Mouse (Mus musculus): ENCODE measurements at regions not wholly inside any gene's neighbourhood (a gene's known extent, or its start where the extent isn't known, plus 50 kb on each side); places are given as distances from the start of the nearest gene placed in this dataset.
"Not testable (repeated sequence)": the region's sequence is repeated elsewhere in the genome, so short reads cannot be mapped to it uniquely, and the experiment has no call there.

DNA sequence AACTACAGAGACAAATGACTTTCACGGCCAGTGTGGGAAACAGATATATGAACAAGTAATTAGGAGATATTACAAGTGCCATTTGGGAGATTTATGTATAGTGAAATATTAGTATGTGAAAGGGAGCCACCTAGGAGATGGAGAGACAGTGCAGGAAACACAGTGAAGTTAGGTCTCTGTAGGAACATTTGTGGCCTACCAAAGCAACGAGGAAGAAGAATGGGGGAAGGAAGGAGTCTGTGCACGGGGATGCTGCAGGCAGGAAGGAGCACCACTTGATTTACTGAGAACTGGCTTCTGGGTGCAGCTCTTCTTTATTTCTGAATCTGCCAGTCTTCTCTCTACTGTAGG is 147.0 kb upstream of the Nrip1 start:
- DNase-seq: no peak

DNA sequence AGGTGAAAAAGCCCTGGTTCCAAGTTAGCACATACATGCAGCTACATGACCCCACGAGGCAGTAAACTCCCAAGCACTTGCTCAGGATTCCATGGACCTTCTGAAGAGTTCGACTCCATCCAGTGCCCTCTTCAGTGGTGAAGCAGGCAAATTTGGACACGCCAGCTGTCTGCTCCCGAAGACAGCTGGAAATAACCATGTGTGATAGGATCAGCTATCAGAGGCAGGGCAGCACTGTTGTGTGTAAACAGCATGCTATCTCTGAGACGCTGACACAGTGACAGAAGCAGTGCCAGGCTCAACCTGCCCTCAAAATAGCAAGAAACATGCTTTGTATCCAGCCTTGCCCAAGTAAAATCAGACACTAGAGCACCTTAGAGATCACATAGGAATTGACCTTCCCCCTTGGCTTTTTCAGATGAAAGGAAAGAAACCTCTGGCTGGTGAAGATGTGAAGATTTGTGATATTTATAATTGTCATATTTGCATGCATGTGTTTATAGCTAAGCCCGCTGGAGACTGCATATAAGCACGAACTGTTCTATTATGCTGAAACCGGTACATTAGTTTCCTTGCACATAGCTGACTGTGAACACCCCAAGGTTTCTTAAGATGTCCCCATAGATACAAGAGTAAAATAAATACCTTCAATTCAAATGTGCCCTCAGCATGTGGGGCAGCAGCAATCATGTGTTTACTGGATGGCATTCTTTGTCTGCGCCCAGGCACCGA is 146.4 kb upstream of the Nrip1 start:
- no peak for DNase-seq

DNA sequence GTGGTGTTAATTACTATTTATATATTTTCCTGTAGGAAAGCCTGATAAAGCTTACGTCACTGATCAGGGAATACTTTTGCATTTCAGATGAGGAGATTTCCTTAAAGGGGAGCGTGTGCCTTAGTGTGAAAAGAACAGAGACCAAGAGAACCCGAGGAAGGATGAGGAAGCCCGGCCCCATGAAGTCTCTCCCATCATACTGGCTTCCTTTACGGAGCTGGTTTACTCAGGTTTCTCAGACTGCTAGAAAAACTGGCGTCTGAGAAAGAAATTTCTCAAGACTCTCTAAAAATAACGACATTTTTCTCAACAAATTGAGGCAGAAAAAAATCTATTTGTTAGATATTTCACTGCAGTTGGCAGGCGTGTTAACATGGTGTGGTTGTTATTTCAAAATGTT is 137.2 kb upstream of the Nrip1 start:
- no peak for DNase-seq

DNA sequence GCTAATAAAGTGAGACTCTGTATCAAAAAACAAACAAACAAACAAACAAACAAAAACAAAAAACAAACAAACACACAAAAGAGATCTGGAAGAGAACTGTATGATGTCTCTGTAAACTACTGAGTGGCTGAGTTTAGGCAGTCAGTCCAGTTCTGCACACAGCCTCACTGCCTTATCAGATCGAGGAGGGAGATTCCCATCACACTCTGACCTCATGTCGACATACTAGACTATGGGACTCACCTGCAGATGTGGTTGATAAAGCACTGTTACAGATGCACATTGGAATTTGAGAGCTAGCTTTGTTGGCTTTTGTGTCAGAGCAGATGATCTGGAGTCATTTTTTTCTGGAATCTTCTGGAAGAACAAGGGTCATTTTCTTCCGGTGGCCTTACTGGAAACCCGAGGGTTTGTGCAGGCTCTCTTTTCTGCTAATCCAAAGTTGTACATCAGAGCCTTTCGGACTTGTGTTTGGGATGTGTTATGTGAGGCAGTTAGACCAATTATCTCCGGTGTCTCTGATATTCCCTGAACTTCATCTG is 135.6 kb upstream of the Nrip1 start:
- DNase-seq: no peak

GRCm38 (mm10) chr16:76507191-76507746 is 133.6 kb upstream of the Nrip1 start:
- no peak for DNase-seq

GRCm38 (mm10) chr16:76506240-76506639 is 132.6 kb upstream of the Nrip1 start:
- DNase-seq: no peak

GRCm38 (mm10) chr16:76499686-76500400 is 126.2 kb upstream of the Nrip1 start:
- DNase-seq: no peak

- no peak for DNase-seq
Observed at GRCm38 (mm10) chr16:76498233-76498632, 124.6 kb upstream of the Nrip1 start.

GRCm38 (mm10) chr16:76497041-76497808 is 123.6 kb upstream of the Nrip1 start:
- DNase-seq: no peak

DNA sequence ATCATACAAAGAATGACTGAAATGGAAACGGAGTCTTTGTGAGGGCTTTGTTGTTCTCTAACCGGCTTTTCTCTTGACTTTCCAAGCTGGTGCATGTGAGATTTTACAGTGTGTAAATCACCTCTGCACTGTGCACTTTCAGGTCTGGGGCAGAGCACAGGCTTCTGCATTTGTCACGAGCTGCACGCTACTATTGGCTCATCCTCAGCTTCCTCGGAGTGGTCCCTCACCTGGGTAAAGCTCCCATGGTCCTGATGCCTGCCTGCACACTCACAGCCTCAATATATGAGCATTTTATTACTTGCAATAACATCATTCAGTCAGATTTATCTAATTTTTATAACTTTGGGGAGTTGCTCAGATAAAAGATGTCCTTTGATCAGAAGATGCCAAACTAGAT is 109.8 kb upstream of the Nrip1 start:
- no peak for DNase-seq

- DNase-seq: no peak
Observed at GRCm38 (mm10) chr16:76481966-76482365, 108.3 kb upstream of the Nrip1 start.

GRCm38 (mm10) chr16:76477474-76477873 is 103.8 kb upstream of the Nrip1 start:
- no peak for DNase-seq

DNA sequence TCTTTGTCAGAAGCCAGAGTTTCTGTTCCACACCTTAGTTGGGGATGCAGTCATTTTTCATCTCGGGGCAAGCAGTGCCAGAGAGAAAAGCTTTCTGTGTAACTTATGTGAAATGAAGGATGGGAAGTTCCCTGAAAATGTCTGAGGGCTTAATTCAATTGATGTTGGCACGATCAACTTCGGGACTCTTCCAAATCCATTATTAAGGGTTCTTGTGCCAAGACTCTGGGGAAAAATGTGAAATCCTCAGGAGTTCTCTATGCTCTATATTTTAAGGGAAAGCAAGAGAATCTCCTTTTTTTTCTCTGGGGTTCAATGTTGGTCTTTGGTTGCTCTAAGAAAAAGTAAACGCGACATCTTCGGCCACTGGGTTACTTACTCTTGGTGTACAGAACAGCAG is 100.9 kb upstream of the Nrip1 start:
- no peak for DNase-seq

DNA sequence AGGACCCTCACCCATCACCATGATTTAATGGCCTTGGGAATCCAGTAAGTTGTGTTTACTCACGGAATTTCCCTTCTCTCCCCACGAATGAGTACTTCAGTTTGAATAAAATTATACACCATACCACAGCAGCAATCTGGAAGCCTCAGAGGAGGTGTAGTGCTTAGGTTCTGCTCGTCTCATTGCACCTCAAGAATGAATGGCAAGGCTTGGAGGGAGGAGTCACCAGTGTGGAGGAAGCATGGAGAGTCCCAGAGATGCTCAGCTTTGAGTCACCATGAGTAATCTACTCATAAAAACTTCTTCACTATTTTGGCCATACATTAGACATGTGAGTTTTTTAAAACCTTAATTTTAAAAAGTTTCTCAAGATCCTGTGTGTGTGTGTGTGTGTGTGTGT is 98.8 kb upstream of the Nrip1 start:
- no peak for DNase-seq

DNA sequence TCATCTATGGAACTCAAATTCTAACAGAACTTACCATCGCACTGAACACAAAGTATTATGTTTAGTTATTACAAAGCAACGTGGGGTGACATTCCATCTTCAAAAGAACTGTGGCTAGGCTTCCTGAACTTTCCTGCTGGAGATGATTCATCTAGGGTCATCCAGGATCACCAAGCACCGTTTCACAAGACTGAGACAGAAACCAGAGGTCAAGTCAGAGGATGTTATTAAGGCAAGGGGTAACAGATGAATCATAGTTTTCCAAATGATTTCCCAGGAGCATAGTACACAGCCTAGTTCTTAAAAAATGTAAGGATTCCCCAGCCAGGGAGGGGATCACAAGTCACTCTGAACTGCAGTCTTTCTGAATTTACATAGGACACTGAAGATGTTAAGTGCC is 97.5 kb upstream of the Nrip1 start:
- DNase-seq: no peak

DNA sequence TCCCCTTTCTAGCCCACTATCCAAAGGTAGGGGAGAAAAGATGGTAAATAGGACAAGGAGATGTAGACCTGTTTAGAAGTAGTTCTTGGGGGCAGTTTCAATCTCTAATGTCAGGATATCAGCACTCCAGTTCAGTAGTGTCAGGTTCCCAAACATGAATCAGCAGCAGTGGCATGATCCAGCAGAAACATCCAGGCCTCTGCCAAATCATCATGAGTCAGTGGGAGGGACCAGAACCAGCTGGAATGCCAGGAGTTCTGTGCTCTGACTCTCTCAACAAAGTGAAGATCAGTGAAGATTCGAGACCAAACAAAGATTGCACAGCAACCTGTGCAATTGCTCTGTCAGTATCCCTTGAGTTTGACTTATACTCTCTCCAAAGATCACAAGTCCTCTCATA is 85.9 kb upstream of the Nrip1 start:
- no peak for DNase-seq

- not testable (repeated sequence) for DNase-seq
Observed at GRCm38 (mm10) chr16:76456300-76456599, 82.6 kb upstream of the Nrip1 start.

DNA sequence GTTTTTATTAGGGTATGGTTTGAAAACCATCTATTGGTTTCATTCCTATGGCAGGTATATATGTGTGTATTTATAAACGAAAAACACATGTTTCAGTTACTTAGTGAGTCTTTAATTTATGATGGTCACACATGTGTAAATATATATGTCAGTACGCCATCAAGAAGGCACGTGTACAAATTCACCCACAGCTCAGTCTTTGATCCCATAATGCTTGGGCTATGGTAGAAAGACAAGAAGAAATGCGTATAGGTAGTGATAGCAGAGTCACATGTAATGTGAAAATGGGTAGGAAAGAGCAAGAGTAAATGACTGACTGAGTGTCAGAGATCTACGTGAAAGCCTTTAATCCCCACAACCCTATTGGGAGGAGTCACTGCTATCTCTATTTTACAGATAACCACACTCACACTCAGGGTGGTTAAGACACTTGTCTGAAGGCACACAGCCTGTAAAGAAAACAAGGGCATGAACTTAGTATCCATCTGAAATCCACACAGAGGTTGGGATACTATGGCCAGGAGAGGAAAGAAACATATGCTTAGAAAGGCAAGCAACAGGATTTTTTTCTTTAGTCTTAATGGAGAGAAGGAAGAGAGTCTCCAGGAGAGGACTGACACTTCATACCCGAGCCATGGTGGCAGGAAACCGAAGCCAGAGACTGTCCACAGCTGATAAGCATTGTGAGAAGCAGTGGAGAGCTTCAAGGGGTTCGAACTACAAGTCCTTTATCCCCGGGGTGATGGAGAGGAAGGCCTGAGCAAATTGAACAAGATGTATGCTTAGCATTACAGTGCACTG is 82.1 kb upstream of the Nrip1 start:
- no peak for DNase-seq

DNA sequence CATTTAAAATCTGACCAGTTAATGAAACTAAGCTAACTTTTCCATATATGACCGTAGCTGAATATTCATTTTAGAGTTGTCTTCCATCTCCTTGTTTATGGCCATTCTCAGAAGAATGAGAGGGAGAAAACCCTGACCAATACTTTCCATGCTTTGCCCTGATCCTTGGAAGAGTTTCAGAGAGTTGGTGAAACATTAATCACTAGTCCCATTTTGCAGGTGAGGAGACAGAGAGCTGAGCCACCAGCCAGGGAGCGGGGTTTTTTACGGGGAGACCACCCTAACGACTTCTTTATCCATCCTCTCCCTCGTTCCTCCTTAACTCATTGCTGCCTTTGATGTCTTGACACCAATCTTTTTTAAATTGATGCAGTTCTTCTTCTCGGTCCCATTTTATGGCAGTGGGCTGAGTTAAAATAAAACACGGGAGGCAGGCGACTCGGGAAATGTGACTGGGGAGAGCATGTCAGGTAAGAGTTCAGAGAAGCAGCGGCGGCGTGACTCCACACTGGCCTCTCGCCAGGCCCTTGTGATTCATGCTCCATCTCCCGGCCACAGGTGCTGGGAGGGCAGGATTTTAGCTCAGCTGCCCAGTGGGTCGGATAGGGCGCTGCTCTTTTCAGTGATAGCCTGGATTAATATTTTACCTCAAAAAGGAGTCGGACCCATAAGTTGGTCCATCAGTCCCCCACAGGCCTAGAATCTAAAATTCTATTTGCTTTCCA is 81.3 kb upstream of the Nrip1 start:
- no peak for DNase-seq

DNA sequence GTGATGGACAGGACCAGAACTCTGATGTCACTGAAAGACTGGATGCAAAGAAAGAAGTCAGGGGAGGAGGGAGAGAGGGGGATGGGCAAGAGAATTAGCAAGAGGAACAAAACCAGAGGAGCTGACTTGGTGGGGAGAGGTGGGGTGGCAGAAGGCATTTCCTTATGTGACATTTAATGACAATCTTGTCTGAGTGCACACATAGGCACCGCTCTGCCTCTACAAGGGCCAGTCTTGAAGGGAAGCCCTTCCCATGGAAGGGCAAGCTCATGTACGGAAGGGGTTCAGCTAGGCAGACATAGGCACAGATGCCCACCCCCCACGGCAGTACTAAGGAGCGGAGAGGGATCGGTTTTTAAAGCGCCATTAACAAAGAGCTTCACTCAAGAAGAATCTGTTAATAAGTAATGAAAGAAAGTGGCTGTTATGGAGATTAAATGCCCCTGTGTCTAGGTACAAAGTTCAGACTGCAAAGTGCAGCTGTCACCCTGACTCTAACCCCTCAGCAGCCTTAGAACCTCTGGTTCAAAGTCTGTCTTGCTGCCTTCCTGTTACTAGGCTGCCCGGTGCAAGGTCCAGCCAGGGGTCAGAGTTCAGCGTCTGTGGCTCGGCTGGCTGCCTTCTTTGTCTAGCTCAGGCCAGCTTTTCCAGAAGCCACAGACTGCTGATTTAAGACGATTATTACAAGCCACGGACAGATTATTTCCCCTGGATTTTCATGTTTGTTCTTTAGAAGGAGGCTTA is 80.0 kb upstream of the Nrip1 start:
- peak; percentile 14 for DNase-seq

GRCm38 (mm10) chr16:76448773-76449172 is 75.1 kb upstream of the Nrip1 start:
- no peak for DNase-seq
